Mouse (Mus musculus) urinary bladder, adult 18-20 months (tissue): ENCODE measurements around the gene Angel2.
A peak's percentile ranks its signal among the peaks of the same experiment; 100 is the strongest.

Experiments used
- DNase-seq, 2 experiments: peaks; one replicate each; pipeline ENCODE4 v3.0.0; 2022; ENCODE audit warnings: low spot score in 2 of 2, mixed read lengths in 2 of 2

The Angel2 gene

GRCm38 (mm10) chr1:190979100-190979563 lies 54.2 kb downstream of the Angel2 start, which contains the start of gene Vash2:
TSS of gene Vash2 (minus strand) at chr1:190979296.
- DNase-seq = peak; percentile 52 to 75

DNA sequence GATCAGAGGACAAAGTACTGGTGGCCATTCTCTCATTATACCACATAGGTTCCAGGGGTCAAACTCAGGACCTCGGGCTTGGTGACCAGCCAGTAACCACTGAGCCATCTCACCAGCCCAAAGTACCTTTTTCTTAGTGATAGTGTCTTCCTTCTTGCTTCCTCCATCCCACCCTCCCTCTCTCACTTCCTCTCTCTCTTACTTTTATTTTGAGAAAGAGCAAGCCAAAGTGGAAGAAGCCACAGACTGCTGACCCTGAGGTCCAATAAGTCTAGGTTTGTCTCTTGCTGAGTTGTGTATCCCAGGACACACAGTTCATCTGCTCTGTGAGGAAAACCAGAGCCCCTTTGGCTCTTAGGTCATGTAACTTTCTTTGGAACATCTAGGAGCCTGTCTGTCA lies 55.6 kb downstream of the Angel2 start:
- DNase-seq = no peak

- DNase-seq = no peak
Observed at GRCm38 (mm10) chr1:190981412-190981811, 56.5 kb downstream of the Angel2 start.

DNA sequence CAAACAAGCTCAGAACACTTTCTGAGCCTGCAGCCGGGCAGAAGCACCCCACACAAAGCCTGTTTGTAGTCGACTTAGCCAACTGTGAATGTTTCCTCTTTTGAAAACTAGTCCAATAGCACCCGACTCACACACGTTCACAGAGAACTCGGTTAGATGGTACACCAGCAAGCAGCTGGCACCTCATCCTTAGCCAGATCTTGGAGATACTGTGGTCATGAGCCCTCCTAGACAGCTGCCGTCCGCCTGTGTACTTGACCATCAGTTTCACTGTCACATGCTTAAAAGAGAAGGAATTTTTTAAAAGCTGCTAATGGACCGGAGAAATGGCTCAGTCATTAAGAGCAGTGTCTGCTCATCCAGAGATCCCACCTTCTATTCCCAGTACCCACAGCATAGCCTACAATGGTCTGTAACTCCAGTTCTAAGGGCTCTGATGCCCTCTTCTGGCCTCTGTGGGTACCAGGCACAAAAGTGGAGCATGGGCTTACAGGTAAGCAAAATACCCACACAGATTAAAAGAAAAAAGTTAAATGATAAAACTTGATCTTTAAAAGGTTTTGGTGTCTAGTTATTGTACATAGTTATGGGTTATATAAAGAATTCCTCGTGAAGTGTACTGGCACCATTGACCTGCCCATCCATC lies 64.6 kb downstream of the Angel2 start:
- no peak for DNase-seq

- DNase-seq = no peak
Observed at GRCm38 (mm10) chr1:190995548-190995947, 70.6 kb downstream of the Angel2 start.

DNA sequence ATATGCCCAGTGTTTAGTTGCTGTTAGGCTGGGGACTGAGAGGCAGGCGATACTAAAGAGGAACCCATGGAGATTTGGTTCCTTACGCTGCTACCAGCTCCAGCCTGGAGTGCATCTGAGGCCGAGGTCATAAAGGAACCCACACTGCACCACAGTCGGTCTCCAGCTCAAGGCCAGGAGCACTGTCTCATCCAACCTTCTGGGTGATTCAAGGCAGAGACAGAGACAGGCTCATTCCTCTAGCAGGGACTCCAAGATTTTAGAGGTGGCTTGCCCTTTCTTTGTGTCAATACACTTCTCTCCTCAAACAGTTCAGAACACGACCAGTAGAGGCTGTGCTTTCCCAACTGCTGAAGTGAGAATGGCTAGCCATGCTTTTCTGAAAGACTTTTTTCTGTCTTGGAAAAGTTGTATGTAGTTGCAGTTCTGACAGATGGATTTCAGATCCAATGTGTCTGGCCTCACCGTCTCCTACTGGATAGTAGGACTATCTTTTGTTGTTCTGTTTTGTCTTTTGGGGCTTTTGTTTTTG lies 71.5 kb downstream of the Angel2 start:
- DNase-seq = no peak
